Mouse (Mus musculus) ES-Bruce4 (cell line): ENCODE data around the gene Rbl2.

ENCODE experiments used
- EP300 ChIP-seq: IDR thresholded peaks from 2 replicates; pipeline ENCODE4 v1.6.1; 2011; ENCODE audit warnings: low read depth, low read length; ENCODE audit not compliant: insufficient read depth
- POLR2A ChIP-seq: IDR thresholded peaks from one replicate; pipeline ENCODE4 v1.8.1; 2011; ENCODE audit warnings: low read length; ENCODE audit not compliant: insufficient read depth

DNA sequence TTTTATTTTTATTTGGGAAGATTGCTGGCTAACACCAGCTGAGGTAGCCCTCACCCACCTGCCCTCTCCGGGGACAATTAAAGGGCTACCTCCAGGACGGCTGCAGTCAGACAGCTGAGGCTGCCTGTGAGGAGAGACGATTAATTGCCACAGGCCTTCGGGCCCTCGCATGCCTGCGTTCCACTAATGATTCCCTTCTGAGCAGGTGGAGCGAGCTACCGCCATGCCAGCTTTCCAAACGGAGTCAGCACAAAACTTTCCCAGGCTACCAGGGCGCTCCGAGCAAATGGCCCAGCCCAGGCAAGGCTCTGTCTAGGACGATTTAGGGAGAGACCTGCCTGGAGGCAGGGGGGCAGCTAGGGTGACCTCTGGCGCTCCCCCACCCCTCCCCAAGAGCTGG lies 101.7 kb downstream of the Rbl2 start:
- TF ChIP-seq EP300 (no peak), POLR2A (no peak)
